Mouse (Mus musculus): ENCODE results near the gene Nxpe4. TPM values are rescaled to one million over a fixed set of nuclear protein-coding genes. Genes with fewer than 3 reads are reported as not detected.

Gene Nxpe4
- total RNA-seq, 2 experiments from 2014 or later: 7.2 to 9.7 TPM

Other genes with a start within 250 kb of the Nxpe4 start
- 1 to 10 TPM; 1.2 to 2.0 TPM for gene Nxpe2, start 191.4 kb downstream of the Nxpe4 start, total RNA-seq (2021)